Mouse (Mus musculus): ENCODE results near the gene Tsc22d1. TPM values are rescaled to one million over a fixed set of nuclear protein-coding genes. Genes with fewer than 3 reads are reported as not detected.

Gene Tsc22d1
- polyA plus RNA-seq (2015; fragmentation: Nextera tagmentation; extraction: Ambion mirVana): 792 and 821 TPM in 2 replicates

GRCm38 (mm10) chr14:76414862-76415780, at the start of gene Tsc22d1:
Gene Tsc22d1, plus strand, starts transcription at chr14:76414961.
- Histone ChIP-seq H3K9me3 (no peaks in the 10 kb centered on the region), H3K9ac (peak within 1 kb of the TSS; percentile 100), H3K4me2 (peak within 1 kb of the TSS; percentile 99), H3K4me1 (replicated peaks) (peaks cover 44% of the 10 kb centered on the region), H3K27ac (replicated peaks) (peak within 1 kb of the TSS; percentile 100), H3K4me3 (peak within 1 kb of the TSS; percentile 96), H3K27me3 (no peaks in the 10 kb centered on the region), H3K36me3 (peaks cover 25% of the 10 kb centered on the region)
- peak; percentile 36 for ATAC-seq (ENCODE audit: low read depth)
- WGBS: under 1% methylated on average over 104 of the region's 128 CpGs

GRCm38 (mm10) chr14:76373638-76374037, 41.1 kb upstream of the Tsc22d1 start:
- ATAC-seq (ENCODE audit: low read depth): no peak
- no peak overlapping the region for H3K27ac ChIP-seq (replicated peaks)
- H3K27me3 ChIP-seq: no peaks in the 10 kb centered on the region
- WGBS: 83% methylated on average over 6 of the region's 6 CpGs
- H3K36me3 ChIP-seq: no peaks in the 10 kb centered on the region
- H3K9ac ChIP-seq: no peak overlapping the region
- H3K4me2 ChIP-seq: no peak overlapping the region
- H3K4me3 ChIP-seq: no peak overlapping the region
- no peaks in the 10 kb centered on the region for H3K9me3 ChIP-seq
- H3K4me1 ChIP-seq (replicated peaks): peaks cover 8% of the 10 kb centered on the region; the same call in 1 of the 2 replicates

- no peak overlapping the region for H3K9ac ChIP-seq
- H3K4me1 ChIP-seq (replicated peaks): peaks cover 8% of the 10 kb centered on the region; the same call in 1 of the 2 replicates
- H3K4me2 ChIP-seq: no peak overlapping the region
- ATAC-seq (ENCODE audit: low read depth): no peak
- no peaks in the 10 kb centered on the region for H3K27me3 ChIP-seq
- WGBS: 83% methylated on average over 6 of the region's 6 CpGs
- no peak overlapping the region for H3K4me3 ChIP-seq
- H3K27ac ChIP-seq (replicated peaks): no peak overlapping the region
- H3K9me3 ChIP-seq: no peaks in the 10 kb centered on the region
- H3K36me3 ChIP-seq: no peaks in the 10 kb centered on the region
These were observed 40.2 kb upstream of the Tsc22d1 start for GRCm38 (mm10) chr14:76374601-76375000.

GRCm38 (mm10) chr14:76376561-76376960, 38.2 kb upstream of the Tsc22d1 start:
- Histone ChIP-seq H3K36me3 (no peaks in the 10 kb centered on the region), H3K4me3 (no peak overlapping the region), H3K9me3 (no peaks in the 10 kb centered on the region), H3K4me1 (replicated peaks) (peaks cover 8% of the 10 kb centered on the region; the same call in 1 of the 2 replicates), H3K4me2 (no peak overlapping the region), H3K27ac (replicated peaks) (no peak overlapping the region), H3K27me3 (no peaks in the 10 kb centered on the region), H3K9ac (no peak overlapping the region)
- ATAC-seq (ENCODE audit: low read depth): no peak
- 83% methylated on average over 5 of the region's 5 CpGs for WGBS

- 94% methylated on average over 3 of the region's 3 CpGs for WGBS
- no peak for ATAC-seq (ENCODE audit: low read depth)
- H3K4me3 ChIP-seq: no peak overlapping the region
- H3K9ac ChIP-seq: no peak overlapping the region; the same call in 1 of the 2 replicates
- no peaks in the 10 kb centered on the region for H3K27me3 ChIP-seq
- H3K9me3 ChIP-seq: no peaks in the 10 kb centered on the region
- H3K27ac ChIP-seq (replicated peaks): no peak overlapping the region
- no peak overlapping the region for H3K4me2 ChIP-seq
- H3K36me3 ChIP-seq: no peaks in the 10 kb centered on the region
- 0 out of 2 replicates have a peak, but pooled peaks cover 3% of the 10 kb centered on the region for H3K4me1 ChIP-seq (replicated peaks)
These were observed 35.4 kb upstream of the Tsc22d1 start for GRCm38 (mm10) chr14:76379411-76379810.

GRCm38 (mm10) chr14:76388025-76388424, 26.7 kb upstream of the Tsc22d1 start:
- Histone ChIP-seq H3K36me3 (no peaks in the 10 kb centered on the region), H3K9ac (no peak overlapping the region), H3K4me3 (no peak overlapping the region), H3K4me2 (no peak overlapping the region), H3K4me1 (replicated peaks) (no peaks in the 10 kb centered on the region), H3K27ac (replicated peaks) (no peak overlapping the region), H3K27me3 (no peaks in the 10 kb centered on the region), H3K9me3 (peaks cover 5% of the 10 kb centered on the region; the same call in 1 of the 2 replicates)
- WGBS: 76% methylated on average over 7 of the region's 7 CpGs
- ATAC-seq (ENCODE audit: low read depth): no peak

- Histone ChIP-seq H3K4me3 (no peak overlapping the region), H3K27ac (replicated peaks) (no peak overlapping the region), H3K36me3 (no peaks in the 10 kb centered on the region), H3K9me3 (no peaks in the 10 kb centered on the region), H3K27me3 (no peaks in the 10 kb centered on the region), H3K9ac (no peak overlapping the region), H3K4me1 (replicated peaks) (no peaks in the 10 kb centered on the region), H3K4me2 (no peak overlapping the region)
- ATAC-seq (ENCODE audit: low read depth): no peak
These were observed 16.5 kb upstream of the Tsc22d1 start for GRCm38 (mm10) chr14:76398251-76398650.

- ATAC-seq (ENCODE audit: low read depth): no peak
- H3K4me3 ChIP-seq: no peak overlapping the region
- H3K4me1 ChIP-seq (replicated peaks): no peaks in the 10 kb centered on the region
- no peaks in the 10 kb centered on the region for H3K9me3 ChIP-seq
- no peaks in the 10 kb centered on the region for H3K36me3 ChIP-seq
- WGBS: 95% methylated on average over 4 of the region's 4 CpGs
- H3K9ac ChIP-seq: no peak overlapping the region
- H3K4me2 ChIP-seq: no peak overlapping the region
- H3K27ac ChIP-seq (replicated peaks): no peak overlapping the region
- H3K27me3 ChIP-seq: no peaks in the 10 kb centered on the region
These were observed 12.2 kb upstream of the Tsc22d1 start for GRCm38 (mm10) chr14:76402574-76402973.

GRCm38 (mm10) chr14:76409111-76409510, 5.7 kb upstream of the Tsc22d1 start:
- Histone ChIP-seq H3K4me2 (no peak overlapping the region), H3K9ac (no peak overlapping the region), H3K4me3 (no peak overlapping the region), H3K27me3 (no peaks in the 10 kb centered on the region), H3K4me1 (replicated peaks) (peaks cover 7% of the 10 kb centered on the region), H3K36me3 (no peaks in the 10 kb centered on the region), H3K27ac (replicated peaks) (no peak overlapping the region), H3K9me3 (no peaks in the 10 kb centered on the region)
- ATAC-seq (ENCODE audit: low read depth): no peak
- WGBS: 72% methylated on average over 8 of the region's 8 CpGs

GRCm38 (mm10) chr14:76413773-76414121, 1.0 kb upstream of the Tsc22d1 start:
- Histone ChIP-seq H3K4me1 (replicated peaks) (peaks cover 34% of the 10 kb centered on the region), H3K27ac (replicated peaks) (peak overlapping the region; percentile 100), H3K4me3 (peak overlapping the region; percentile 96), H3K9ac (peak overlapping the region; percentile 100), H3K4me2 (peak overlapping the region; percentile 71), H3K9me3 (no peaks in the 10 kb centered on the region), H3K27me3 (no peaks in the 10 kb centered on the region), H3K36me3 (peaks cover 24% of the 10 kb centered on the region)
- ATAC-seq (ENCODE audit: low read depth): no peak; the same call in 1 of the 2 replicates
- 1% methylated on average over 10 of the region's 10 CpGs for WGBS

GRCm38 (mm10) chr14:76414122-76414861, 469 bp upstream of the Tsc22d1 start:
- ATAC-seq (ENCODE audit: low read depth): peak; percentile 97
- Histone ChIP-seq H3K27ac (replicated peaks) (peak overlapping the region; percentile 100), H3K9me3 (no peaks in the 10 kb centered on the region), H3K4me1 (replicated peaks) (peaks cover 39% of the 10 kb centered on the region), H3K9ac (peak overlapping the region; percentile 100), H3K36me3 (peaks cover 25% of the 10 kb centered on the region), H3K4me2 (peak overlapping the region; percentile 99), H3K27me3 (no peaks in the 10 kb centered on the region), H3K4me3 (peak overlapping the region; percentile 96)
- under 1% methylated on average over 72 of the region's 81 CpGs for WGBS

- Histone ChIP-seq H3K4me1 (replicated peaks) (peaks cover 49% of the 10 kb centered on the region), H3K4me2 (peak overlapping the region; percentile 99), H3K4me3 (peak overlapping the region; percentile 96), H3K36me3 (peaks cover 25% of the 10 kb centered on the region), H3K9me3 (no peaks in the 10 kb centered on the region), H3K27me3 (no peaks in the 10 kb centered on the region), H3K9ac (peak overlapping the region; percentile 100), H3K27ac (replicated peaks) (peak overlapping the region; percentile 100)
- peak; percentile 8 for ATAC-seq (ENCODE audit: low read depth)
- WGBS: under 1% methylated on average over 31 of the region's 38 CpGs
These were observed 1.1 kb downstream of the Tsc22d1 start for GRCm38 (mm10) chr14:76415781-76416301.
